Mouse (Mus musculus) frontal cortex, adult 2 months (tissue): ENCODE measurements around the gene Slx4ip. TPM values are rescaled to one million over a fixed set of nuclear protein-coding genes. Genes with fewer than 3 reads are reported as not detected.

Source experiments
- polyA plus RNA-seq: library from polyadenylated mRNA; depleted of rRNA; stranded (reverse); fragments of >200 nt; gene quantifications from 2 replicates; pipeline ENCODE4 v1.2.3, GENCODE M21; 2012; rRNA removed

Gene Slx4ip
- polyA plus RNA-seq, 1 experiment = 4.0 TPM

Other genes starting within 250 kb of the Slx4ip start
- 2,537 and 2,736 TPM in 2 replicates for gene Snap25, start 177.8 kb upstream of the Slx4ip start, polyA plus RNA-seq
- 24.0 TPM in 1 of 2 replicates, not detected in the other for gene AL731706.2, start 5.5 kb upstream of the Slx4ip start, polyA plus RNA-seq
- 31.6 and 32.8 TPM in 2 replicates for gene AL731706.1, start 171 bp downstream of the Slx4ip start, polyA plus RNA-seq
- gene Mkks, start 171 bp downstream of the Slx4ip start, polyA plus RNA-seq = 12.3 and 12.9 TPM in 2 replicates
- 4.6 TPM in 2 replicates for gene Jag1, start 225.4 kb downstream of the Slx4ip start, polyA plus RNA-seq